Mouse (Mus musculus) kidney, postnatal 4 days (tissue): ENCODE measurements around the gene Gm20388.
A peak's percentile ranks its signal among the peaks of the same experiment; 100 is the strongest.

ENCODE experiments used
- DNase-seq, 2 experiments: peaks; one replicate each; pipeline ENCODE4 v3.0.0; 2021; ENCODE audit warnings: mixed read lengths in 2 of 2

Gene Gm20388

DNA sequence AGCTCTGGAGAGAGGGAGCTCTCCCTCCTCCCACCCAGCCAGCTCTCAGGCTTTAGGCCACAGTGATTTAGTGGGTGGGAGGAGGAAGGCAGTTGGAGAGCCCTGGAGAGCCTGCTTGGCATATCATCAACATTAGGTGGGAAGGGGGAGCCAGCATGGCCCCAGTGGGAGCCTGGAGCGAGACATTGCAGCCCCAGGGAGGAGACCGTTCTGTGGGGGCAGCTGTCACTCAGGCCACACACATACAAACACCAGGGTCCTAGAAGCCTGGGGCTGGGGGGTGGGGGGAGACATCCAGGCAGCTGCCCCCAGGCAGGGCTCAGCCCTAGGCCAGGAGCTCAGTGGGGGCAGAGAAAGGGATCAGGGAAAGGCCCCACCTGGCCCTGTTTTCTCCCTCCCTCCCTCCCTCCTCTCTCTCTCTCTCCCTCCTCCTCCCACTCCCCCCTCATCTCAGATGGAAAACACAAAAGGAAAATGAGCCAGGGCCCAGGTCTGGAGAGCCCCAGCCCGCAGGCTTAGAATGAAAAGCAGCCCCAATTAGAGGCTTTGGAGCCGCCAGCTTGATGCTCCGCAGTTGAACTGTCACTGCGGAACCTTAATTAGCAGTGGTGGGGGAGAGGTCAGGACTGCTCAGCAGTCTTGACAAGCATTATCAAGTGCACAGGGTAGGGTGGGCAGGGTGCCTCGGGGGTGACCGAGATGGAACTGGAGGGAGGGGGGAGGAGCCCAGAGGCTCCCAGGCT is 514.7 kb downstream of the Gm20388 start:
- peak; percentile 62 to 72 for DNase-seq

DNA sequence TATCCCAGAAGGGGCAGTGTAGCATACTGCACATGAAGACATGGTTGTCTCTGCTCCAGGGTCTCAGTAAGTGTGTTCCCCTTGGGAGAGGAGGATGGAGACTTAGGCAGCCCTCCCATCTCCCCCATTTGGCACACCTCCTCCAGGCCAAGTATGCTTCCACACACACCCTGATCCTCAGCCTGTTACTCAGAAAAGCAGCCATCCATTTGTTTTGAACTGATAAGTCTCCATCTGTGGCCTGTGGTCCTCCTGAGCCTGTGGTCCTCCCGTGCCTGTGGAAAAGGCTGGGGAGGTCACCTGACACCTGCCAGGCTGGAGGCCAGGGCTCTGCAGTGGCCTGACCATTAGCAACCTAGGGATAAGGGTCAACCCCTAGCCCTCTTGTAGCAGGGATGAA is 515.5 kb downstream of the Gm20388 start:
- no peak for DNase-seq

DNA sequence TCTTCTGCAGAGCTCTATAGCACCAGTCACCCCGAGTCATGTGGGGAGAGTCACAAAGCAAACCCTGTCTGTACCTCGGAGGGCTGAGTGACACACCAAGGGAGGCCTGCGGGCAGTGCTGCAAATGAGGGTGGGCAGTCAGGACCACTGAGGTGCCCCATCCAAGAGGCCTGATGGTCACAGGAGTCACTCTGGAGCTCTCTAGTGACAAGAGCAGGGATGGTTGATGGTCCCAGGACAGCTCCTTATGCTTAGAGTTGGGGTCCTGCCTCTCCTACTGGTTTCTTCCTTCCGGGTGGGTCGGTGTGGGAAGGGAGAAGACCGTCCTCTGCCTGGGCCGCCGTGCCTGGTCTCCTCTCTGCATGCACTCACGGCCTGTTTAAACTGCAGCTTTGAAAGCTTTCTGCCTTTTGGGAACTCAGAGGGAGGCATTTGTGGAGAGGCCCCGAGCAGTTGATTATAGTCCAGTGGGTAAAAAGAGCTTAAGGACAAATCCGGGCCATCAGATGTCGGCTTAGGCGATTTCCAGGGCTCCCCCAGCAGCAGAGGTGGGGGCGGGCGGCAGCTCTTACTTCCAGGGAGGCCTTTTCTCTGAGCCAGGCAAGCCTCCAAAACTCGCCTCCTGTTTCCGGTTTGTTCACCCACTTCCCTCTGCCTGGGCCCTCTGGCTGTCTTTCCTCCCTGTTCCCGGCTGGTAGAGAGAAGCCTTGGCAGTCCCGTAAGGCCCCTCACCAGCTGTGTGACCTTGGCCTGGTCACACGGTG is 516.2 kb downstream of the Gm20388 start:
- peak; percentile 64 to 75 for DNase-seq

DNA sequence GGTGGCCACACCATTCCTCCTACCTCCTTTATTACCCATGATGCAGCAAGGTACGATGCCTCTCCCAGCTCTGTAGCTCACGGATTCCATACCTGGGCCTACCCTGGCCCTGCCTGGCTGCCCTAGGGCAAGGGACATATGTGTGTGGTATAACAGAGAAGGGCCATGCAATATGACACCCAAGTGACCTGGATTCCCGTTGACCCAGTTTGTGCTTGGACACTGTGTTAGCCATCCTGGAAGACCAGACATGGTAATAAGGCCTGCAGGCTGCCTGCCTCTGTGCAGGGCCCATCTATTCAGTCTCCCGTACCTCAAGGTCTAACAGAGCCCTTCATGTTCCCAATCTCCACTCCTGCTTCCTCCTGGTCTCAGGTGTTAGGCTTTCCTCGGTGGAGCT is 517.9 kb downstream of the Gm20388 start:
- no peak for DNase-seq

DNA sequence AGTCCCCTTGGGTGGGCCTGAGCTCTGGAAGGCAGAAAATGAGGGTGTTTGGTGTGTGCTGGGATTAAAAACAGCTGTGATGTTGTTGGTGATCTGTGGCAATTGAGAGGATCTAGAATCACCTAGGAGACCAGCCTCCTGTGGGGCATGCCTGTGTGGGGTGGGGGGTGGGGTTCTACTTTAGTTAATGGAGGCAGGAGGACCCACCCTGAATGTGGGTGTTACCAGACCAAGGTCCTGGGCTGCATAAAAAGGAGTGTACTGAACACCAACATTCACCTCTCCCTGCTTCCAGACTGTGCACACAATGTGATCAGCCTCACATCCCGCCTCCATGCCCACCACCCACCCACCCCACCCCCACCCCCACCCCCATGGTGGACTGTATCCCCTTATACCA is 518.5 kb downstream of the Gm20388 start:
- no peak for DNase-seq

DNA sequence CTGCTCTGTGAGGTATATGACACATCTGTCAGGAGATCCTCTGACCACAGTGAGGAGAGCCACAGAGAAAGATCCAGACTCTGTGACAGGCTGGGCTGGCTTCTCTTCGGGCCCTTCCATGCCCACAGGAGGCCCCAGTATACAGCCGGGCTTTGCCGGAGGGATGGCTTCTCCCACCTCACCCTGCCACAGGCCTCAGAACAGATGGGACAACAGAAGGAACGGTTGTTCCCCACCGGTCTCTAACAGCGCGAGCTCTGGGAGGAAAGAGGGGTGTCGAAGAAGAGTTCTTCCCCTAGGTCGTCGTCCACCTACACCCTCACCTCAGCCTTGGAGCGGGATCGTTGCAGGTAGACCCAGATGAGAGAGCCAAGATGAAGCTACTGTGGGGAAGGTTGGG is 520.4 kb downstream of the Gm20388 start:
- DNase-seq, result no peak

DNA sequence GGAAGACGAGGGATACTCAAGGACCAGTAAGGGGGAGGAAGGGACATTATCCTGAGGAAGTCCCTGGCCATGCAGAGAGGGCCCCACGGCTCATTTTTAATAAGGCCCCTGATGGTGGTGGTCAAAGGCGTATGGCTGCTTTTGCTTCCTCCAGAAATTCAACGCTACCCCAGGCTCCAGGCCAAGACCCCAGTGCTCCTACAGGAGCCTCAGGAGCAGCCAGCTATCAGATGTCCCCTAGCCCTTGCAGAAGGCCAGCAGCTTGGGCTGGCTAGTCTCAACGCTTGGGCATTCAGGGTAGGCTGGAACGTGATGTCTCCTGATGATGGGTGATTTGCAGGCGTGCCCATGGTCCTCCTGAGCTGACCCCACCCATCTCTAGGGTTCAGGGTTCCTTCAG is 521.8 kb downstream of the Gm20388 start:
- DNase-seq, result no peak

DNA sequence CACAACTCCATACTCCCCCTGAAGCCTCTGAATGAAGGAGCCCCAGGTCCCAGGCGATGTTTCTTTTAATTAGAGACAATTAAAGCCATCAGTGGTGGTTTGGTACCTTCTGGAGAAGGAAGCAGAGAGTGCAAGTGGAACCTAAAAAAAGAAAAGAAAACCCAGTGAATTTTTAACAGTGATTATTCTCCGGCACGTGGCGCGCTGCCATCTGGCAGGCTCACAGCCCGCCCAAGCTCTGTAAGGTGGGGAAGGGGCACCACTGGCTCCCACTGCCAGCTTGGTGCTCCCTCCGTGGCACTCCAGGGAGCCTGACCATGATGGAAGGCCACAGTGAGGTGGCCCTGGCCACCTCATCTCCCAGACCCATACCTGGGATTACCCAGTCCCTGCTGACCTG is 522.5 kb downstream of the Gm20388 start:
- DNase-seq, result no peak

DNA sequence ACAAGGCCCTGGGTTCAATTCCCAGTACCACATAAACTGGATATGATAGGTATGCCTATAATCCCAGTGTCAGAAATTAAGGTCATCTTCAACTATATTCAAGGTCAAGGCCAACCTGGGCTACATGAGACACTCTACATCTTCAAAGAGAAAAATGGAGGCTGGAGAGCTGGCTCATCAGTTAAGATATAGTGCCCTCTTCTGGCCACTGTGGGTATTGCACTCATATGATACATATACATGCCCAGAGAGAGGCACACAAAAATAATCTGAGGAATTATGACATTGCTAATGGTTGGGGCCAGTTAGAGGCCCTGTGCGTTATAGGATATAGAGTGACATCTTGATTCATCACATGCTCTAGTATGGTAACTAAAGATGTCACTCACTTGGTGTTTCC is 523.1 kb downstream of the Gm20388 start:
- no peak for DNase-seq

DNA sequence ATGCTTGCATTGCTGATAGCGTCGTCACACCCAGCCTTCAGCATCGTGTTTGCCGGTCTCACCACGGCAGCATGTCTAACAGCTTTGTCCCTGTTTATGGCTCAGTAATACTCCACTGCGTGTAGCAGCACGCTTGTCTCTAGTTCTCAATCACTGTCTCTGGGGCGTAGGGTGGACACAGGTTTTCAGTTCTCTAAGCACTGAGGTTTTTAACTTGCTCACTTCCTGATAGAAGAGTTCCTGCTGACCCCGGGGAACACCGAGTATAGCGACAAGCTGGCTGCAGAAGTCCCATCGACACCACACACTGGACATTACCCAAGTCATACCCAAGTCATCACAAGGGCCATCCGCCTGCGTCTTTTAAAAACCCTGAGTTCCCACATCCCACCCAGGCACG is 525.1 kb downstream of the Gm20388 start:
- no peak for DNase-seq

DNA sequence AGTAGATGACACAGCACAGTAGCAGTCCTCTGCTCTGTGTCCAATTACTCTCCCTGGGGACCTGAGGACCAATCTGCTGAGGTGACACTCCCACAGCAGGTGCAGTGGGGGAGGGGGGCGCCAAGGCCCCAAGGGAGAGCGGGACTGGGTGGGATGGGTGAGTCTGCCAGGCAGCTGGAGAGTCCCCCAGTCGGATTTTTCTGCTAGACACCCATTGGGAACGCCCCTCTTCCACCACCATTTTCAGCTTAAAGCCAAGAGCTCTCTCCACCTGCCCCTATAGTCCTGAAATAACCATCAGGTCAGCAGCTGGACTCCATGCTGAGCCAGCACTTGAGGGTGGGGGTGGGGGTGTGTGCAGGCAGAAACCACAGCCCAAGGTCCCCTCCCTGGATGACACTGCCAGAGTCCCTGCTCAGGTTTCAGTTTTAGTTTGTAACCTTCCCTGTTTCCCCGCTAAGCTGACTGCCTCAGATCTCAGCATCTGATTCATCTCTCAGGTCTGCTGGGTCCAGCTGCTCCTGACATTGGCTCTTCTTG is 525.9 kb downstream of the Gm20388 start:
- DNase-seq, result no peak

DNA sequence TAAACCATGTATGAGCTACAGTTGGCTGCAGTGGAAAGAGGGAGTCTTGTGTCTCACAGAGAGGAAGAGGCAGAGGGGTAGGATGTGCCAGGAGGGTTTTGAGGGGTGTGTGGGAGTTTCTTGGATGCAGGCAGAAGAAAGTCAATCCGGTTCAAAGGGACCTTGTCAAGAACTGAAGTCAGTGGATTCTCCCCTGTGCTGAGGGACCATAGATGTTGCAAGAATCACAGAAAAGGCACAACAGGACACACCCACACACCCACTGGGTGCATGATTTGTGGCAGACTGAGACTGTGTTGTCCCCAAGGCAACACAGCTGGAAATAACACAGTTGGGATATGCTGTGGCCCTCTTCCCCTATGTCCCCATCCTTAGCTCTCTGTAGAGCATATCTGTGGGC is 526.6 kb downstream of the Gm20388 start:
- no peak for DNase-seq

DNA sequence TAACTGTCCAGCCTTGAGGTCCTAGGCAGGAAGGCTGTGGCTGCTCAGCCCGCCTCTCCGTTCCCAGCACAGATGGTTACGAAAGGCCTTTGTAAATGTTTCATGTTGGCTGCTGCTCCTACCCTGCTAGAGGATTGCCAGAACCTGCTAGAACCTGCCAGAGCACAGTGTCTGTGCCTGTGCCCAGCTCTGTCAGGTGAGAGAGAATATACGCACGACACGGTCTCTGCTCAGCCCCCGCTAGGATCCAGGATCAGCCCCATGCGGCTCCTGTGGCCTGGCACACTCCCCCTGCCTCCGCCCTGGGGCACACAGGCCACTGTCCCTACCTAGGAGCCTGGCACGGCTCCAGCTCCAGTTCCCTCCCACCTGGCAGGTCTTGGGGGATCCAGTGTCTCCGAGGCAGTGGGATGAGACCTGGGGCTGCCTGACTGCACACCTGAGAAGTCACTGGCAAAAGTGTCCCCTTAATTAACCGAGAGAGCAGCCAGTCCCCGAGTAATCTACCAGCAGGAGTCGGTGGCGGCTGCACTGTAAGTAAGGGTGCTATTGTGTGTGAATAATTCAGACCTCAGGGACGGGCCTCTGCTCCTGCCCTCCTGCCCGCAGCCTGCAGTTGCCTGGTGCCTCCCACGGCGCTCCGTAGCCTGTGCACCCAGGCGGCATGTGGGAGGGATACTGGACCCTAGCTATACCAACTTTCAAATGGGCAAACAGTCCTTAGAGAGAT is 527.2 kb downstream of the Gm20388 start:
- peak in 1 of 2 experiments; percentile 63 for DNase-seq

DNA sequence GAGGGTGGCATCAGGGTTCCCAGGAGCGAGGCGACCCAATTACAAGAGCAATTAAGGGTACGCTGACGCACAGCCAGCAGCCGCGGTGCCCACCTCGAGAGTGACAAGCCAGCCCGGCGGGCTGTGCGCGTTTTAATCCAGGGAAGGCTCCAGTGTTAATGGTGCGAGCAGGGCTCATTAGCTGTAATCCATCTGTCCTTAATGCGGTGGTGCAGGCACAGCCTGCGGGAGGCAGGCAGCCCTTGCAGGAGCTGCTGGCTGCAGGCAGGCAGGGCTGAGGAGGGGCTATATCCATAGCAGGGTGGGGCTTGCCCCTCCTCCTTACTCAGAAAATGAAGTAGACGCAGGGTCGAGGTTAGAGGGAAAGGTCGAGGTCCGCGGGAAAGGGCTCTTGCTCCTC is 528.7 kb downstream of the Gm20388 start:
- no peak for DNase-seq

DNA sequence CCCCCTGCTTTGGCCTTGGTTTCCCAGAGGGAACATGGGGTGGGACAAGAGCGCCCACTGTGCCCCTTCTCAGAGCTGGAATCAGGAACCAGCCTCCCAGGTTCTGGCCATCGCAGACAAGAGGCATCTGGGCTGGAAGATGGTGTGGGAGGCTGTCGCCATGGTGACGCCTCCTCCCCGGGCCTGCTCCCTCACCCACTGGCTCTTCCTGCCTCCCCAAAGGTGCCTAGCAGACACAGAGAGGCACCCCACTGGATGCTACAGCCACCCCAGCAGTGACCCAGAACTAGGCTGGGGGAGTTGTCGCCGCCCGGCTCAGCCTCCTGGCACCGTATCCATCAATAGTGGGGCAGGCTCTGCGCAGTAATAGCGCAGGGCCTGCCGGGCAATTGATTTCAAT is 530.1 kb downstream of the Gm20388 start:
- no peak for DNase-seq

DNA sequence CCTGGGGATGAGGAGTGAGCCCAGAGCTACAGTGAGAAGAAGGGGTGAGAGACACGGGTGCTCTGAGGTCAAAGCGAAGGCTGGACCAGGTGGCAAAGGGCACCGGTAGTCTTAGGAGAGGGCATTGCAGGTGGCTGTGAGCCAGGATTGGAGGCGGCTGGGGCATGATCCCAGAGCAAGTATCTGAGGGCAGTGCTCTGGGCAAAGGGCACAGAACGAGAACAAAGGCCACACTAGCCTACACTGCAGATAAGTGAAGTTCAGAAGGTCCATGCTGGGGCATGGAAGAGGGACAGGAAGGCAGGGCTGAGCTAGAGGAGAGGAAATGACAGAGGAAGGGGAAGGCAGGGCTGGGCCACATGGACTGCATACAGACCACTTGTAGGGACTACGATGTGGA is 531.0 kb downstream of the Gm20388 start:
- no peak for DNase-seq

DNA sequence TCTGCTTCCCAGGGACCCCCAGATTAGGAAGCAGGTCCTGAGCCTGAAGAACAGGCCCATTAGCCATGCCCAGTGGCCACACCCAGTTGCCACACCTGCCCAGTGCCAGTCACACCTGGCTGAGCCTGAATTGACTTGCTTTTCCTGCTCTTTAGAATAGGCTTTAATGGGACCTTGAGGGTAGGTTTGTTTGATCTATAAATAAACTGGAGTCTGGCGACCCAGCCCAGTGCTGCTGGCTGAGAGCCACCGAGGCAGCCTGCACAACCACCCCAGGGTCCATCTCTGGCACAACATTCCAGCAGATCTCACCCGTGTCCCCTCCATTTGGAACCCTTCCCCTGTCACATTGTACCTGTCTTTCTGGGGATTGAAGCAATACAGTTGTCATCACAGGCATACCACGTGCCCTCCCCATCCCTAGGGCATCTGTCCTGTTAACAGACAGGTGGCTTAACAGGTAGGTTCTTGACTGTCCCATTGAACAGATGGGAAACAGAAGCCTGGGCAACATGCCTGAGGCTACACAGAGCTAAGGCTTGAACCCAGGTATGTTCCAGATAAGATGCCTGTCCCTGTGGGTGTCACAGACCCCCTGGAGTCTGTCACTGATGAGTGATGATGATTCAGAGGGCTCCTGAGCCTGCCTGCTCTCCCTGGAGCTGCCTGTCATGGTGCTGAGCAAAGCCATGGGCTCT is 531.8 kb downstream of the Gm20388 start:
- no peak for DNase-seq

DNA sequence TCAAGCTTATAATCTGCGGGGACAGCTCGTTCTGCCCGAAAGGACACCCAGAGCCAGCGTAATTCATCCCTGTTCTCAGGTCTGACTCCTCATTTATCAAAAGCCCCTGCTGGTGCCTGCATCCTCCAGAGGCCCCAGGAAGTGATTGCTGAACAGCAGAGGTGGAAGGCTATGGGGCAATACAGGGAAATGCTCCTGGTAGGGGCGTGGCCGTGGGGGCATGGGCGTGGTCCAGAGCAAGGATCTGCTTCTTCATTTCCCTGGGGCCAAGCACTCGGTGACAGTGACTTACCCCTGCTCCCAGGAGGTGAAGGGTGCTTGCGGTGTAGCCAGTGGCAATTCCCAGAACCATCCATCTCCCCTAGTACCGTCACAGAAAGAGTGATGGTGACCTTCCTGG is 534.6 kb downstream of the Gm20388 start:
- no peak for DNase-seq

DNA sequence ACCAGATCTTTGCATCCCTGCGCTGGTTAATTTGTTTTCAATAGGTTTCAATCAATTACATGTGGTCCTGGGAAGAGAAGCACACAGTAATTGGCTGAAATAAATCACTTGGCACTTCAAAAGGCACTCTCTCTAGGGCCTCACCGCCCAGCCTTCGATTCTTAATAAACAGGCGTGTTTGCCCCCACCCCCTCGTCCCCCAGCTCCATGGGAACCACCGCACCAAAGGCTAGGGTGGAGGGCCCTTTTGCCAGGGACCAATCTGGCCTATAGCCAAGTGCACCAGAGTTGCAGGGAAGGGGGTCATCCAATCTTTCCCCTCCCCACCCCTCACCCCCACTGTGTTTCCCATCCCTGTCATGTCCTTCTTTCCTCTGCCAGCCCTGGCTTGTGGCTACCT is 537.5 kb downstream of the Gm20388 start:
- no peak for DNase-seq

DNA sequence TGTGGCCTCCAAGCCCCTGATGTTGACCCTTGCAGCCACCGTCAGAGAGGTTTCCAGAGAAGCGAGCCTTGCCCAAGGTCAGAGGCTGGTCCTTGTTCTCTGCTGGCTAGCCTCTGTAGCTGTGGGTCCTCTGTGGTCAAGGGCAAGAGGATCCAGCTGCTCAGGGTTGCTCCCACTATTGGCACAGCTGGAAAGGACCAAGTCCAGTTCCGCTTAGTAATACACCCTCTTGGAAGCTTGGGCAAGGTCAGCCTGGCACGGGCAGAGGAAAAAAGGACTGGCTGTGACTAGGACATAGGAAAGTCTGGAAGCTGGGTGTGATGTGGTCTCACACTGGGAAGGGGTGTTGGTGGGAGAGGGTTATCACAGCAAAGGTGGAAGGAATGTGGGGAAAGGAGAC is 538.5 kb downstream of the Gm20388 start:
- DNase-seq, result no peak

DNA sequence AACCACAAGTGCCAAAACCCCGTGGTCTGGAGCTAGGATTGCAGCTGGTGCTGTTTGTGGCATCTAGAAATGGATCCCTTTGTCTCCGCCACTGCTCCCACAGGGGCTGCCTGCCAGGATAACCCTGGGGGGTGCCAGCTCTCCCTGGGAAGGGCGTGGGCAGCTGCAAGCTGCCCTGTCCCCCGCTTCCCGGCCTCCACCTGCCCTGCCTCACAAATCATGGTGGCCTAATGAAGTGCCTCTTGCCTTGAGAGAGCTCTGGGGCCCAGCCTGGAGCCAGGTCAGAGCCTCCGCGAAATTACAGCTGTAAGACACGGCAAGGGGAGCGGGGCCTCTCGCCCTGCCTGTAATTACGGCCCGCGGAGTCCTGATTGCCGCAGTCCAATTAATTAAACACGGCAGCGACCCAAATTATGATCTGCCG is 539.0 kb downstream of the Gm20388 start:
- peak in 1 of 2 experiments; percentile 48 for DNase-seq

DNA sequence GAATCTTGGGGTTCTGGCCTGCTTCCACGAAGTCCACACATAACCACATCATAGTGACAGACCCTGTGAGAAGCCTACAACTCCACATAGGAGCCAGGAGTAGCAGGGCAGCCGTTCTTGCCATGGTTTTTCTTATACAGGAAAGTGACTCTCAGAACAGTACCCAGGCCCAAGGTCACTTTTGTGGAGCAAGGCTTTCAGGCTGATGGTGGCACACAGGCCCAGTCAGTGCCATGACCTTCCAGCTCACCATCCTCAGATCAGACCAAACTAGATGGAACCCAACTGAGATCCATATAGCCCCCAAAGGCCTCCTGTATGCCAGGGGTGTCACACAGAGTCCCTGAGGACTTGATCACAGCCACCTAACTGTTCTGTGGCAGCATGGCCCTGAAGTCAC is 541.5 kb downstream of the Gm20388 start:
- DNase-seq, result no peak

DNA sequence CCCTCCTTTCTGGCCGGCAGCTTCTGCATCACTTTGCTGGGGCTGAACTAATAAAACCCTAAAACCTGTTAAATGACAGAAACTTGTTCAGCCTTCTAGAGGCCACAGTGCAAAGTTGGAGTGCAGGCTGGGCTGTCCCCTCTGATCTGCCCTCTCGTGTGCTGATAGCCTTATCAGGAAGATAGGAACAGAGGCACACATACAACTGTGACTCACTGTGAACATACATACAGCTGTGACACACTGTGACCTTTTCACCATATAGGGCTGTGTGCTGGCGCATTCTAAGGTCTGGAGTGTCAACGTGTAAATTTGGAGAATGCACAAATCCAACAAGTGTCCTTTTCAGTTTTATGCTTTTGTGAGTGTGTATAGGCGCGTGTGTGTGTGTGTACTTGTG is 543.8 kb downstream of the Gm20388 start:
- no peak for DNase-seq
